8 mouse cellular contexts compared by ENCODE assay signal in the genomic region with DNA sequence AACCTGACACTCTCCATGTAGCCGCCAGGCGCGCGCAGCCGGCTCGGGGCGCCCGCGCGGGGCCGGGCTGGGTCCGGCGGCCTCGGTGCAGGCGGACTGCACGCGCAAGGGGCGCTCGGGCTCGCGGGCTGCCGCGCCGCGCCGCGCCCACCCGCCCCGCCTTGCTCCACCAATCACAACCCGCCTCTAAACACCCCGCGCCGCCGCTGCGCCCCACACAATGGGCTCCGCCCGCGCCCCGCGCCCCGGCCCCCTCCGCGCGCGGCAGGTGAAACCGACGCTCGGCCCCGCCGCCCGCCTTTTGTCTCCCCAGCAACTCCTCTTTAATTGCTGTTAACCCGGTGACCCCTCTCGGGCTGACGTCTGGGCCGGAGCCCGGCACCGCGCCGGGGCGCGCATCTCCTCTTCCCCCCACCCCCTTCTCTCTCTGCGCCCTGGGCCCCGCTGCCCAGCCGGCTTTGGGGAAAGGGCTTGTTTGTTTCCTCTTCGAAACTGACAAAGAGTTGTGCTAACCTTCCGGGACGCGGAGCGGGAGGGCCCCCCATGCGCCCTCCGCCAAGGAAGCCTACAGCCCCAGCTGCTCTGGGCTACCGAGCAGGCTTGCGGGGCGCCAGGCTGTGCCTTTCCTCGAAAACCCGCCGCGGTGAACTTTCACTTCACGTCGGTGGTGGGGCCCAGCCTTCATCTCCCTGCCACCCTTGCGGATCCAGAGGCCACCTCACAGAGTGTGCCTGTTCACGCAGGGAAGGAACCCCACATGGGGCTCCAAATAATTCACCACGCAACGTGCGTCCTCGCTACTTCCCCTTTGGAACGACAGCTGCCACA.
DNase-seq lines count a peak whose midpoint lies in the region; ATAC-seq and TF ChIP-seq lines count a peak whose summit lies in the region.

No protein-coding gene starts in this region.

- no peaks in the 10 kb centered on the region for H3K4me1 ChIP-seq in kidney, adult 2 months (ENCODE audit: control insufficient read depth, insufficient read depth, low read length)
- H3K4me1 ChIP-seq in lung, adult 2 months (ENCODE audit: control insufficient read depth, insufficient read depth, low read length): peaks cover 23% of the 10 kb centered on the region
- H3K4me1 ChIP-seq in neural tube, embryonic 14.5 days (ENCODE audit: control insufficient read depth, insufficient read depth, low read length): peaks cover 11% of the 10 kb centered on the region

- no peaks in the 10 kb centered on the region for H3K9me3 ChIP-seq in neural tube, embryonic 14.5 days (ENCODE audit: control insufficient read depth, low read length)

- peak overlapping the region; percentile 65 for H3K27ac ChIP-seq in kidney, adult 2 months (ENCODE audit: insufficient read depth, low read depth, low read length)
- peak overlapping the region; percentile 71 for H3K27ac ChIP-seq in neural tube, embryonic 14.5 days (ENCODE audit: low read depth, low read length)

- DNase-seq in cerebellum, postnatal 25 days: peak; percentile 32 to 39
- DNase-seq in cerebellum, adult 9-11 months: no peak
- DNase-seq in brain, embryonic 14.5 days (ENCODE audit: low read depth): peak; percentile 86
- DNase-seq in kidney, adult 2 months: peak; percentile 57
- peak; percentile 67 for DNase-seq in lung, adult 2 months
- peak; percentile 48 to 49 for DNase-seq in thymus, adult 18-20 months

- H3K4me3 ChIP-seq in kidney, adult 2 months (ENCODE audit: insufficient read depth, low read depth, low read length): peak overlapping the region; percentile 79
- H3K4me3 ChIP-seq in lung, adult 2 months (replicated peaks; ENCODE audit: extremely low read depth, low read depth, low read length): peak overlapping the region; percentile 99
- peak overlapping the region; percentile 60 for H3K4me3 ChIP-seq in neural tube, embryonic 14.5 days (ENCODE audit: low read depth, low read length)

- H3K27me3 ChIP-seq in kidney, adult 2 months (replicated peaks; ENCODE audit: control insufficient read depth, insufficient read depth, low read length): no peaks in the 10 kb centered on the region
- H3K27me3 ChIP-seq in neural tube, embryonic 14.5 days (ENCODE audit: control insufficient read depth, insufficient read depth, low read length): no peaks in the 10 kb centered on the region; the same call in 1 of the 2 replicates

- peak overlapping the region; percentile 89 for H3K4me2 ChIP-seq in neural tube, embryonic 14.5 days (ENCODE audit: low read depth, low read length)

- peak; percentile 64 for ATAC-seq in granulocyte monocyte progenitor cell, adult 5-6 weeks (replicated peaks; ENCODE audit: poor library complexity, severe bottlenecking)
- ATAC-seq in neural tube, embryonic 14.5 days (ENCODE audit: low read depth): peak; percentile 94

- H3K36me3 ChIP-seq in kidney, adult 2 months (ENCODE audit: control insufficient read depth, insufficient read depth, low read length): no peaks in the 10 kb centered on the region
- H3K36me3 ChIP-seq in neural tube, embryonic 14.5 days (ENCODE audit: control insufficient read depth, insufficient read depth, low read length): no peaks in the 10 kb centered on the region

- H3K9ac ChIP-seq in neural tube, embryonic 14.5 days (replicated peaks; ENCODE audit: low read depth, low read length): peak overlapping the region; percentile 73

- WGBS in kidney, adult 2 months: under 1% methylated on average over 84 of the region's 87 CpGs
- WGBS in lung, adult 2 months: under 1% methylated on average over 86 of the region's 87 CpGs
- 1% methylated on average over 62 of the region's 87 CpGs for WGBS in neural tube, embryonic 14.5 days

- 0 out of 2 replicates have a peak, but pooled peaks have one; percentile 37 for TF ChIP-seq POLR2A in brain, embryonic 14.5 days (IDR thresholded peaks at IDR 0.05; ENCODE audit: borderline replicate concordance, extremely low read depth, insufficient read depth, insufficient read length, poor library complexity, severe bottlenecking)
- no peak for TF ChIP-seq POLR2A in kidney, adult 2 months (IDR thresholded peaks at IDR 0.05; ENCODE audit: low read depth, low read length)
- TF ChIP-seq POLR2A in lung, adult 2 months (IDR thresholded peaks at IDR 0.05; ENCODE audit: borderline replicate concordance, extremely low read depth, low read depth, low read length): peak; percentile 13; the same call in 1 of the 2 replicates

- TF ChIP-seq CTCF in brain, embryonic 14.5 days (IDR thresholded peaks at IDR 0.05; ENCODE audit: borderline replicate concordance, extremely low read depth, insufficient read depth, insufficient read length): 0 out of 2 replicates have a peak, but pooled peaks have one; percentile 10
- no peak for TF ChIP-seq CTCF in kidney, adult 2 months (conservative IDR thresholded peaks at IDR 0.05; ENCODE audit: insufficient read depth, insufficient read length, low read depth, low read length)
- TF ChIP-seq CTCF in lung, adult 2 months (IDR thresholded peaks at IDR 0.05; ENCODE audit: insufficient read depth, low read length): no peak
